Mouse (Mus musculus) heart, embryonic 12.5 days (tissue): Measurements from ENCODE around the gene Pmp22. TPM values are rescaled to one million over a fixed set of nuclear protein-coding genes. Genes with fewer than 3 reads are reported as not detected.

ENCODE experiments used
- ATAC-seq: fragments of 200-750 bp; cut with Nextera tagmentation; 2 replicates; pipeline ENCODE4 v1.8.0; 2017; ENCODE audit warnings: moderate TSS enrichment, moderate library complexity; ENCODE audit not compliant: insufficient number of reproducible peaks, low FRiP score
- H3K27ac ChIP-seq: fragments of 300-500 bp; sonication (generic); 2 replicates; pipeline ENCODE4 v1.5.1; 2016; ENCODE audit warnings: mild to moderate bottlenecking, moderate library complexity; ENCODE audit not compliant: poor library complexity, severe bottlenecking
- H3K27me3 ChIP-seq: fragments of 300-500 bp; sonication (generic); replicated peaks from 2 replicates; pipeline ENCODE4 v1.6.1; 2016; ENCODE audit warnings: mild to moderate bottlenecking, moderate library complexity
- H3K36me3 ChIP-seq: fragments of 300-500 bp; sonication (generic); 2 replicates; pipeline ENCODE4 v1.6.1; 2016; ENCODE audit warnings: mild to moderate bottlenecking, moderate library complexity
- H3K4me1 ChIP-seq: fragments of 300-500 bp; sonication (generic); replicated peaks from 2 replicates; pipeline ENCODE4 v1.6.1; 2016; ENCODE audit warnings: mild to moderate bottlenecking
- H3K4me2 ChIP-seq: fragments of 300-500 bp; sonication (generic); 2 replicates; pipeline ENCODE4 v1.6.1; 2016; ENCODE audit warnings: mild to moderate bottlenecking, moderate library complexity
- H3K4me3 ChIP-seq: fragments of 300-500 bp; sonication (generic); 2 replicates; pipeline ENCODE4 v1.5.1; 2016; ENCODE audit warnings: mild to moderate bottlenecking
- H3K9ac ChIP-seq: fragments of 300-500 bp; sonication (generic); 2 replicates; pipeline ENCODE4 v1.6.1; 2016; ENCODE audit warnings: mild to moderate bottlenecking, moderate library complexity
- H3K9me3 ChIP-seq: fragments of 300-500 bp; sonication (generic); replicated peaks from 2 replicates; pipeline ENCODE4 v1.6.1; 2016; ENCODE audit warnings: mild to moderate bottlenecking, moderate library complexity
- WGBS: fragments of 180-500 bp; shearing (Covaris S2); methylation state at CpG from one replicate; pipeline ENCODE4 v1.1.7; 2016; 5-methylcytosine and 5-hydroxymethylcytosine counted together
- polyA plus RNA-seq: library from polyadenylated mRNA; unstranded; fragments of >200 nt; fragmentation: Nextera tagmentation; extraction: Ambion mirVana; gene quantifications from 2 replicates; pipeline ENCODE4 v1.2.1, GENCODE M21; 2016

Pmp22 gene
- 67.8 and 72.8 TPM in 2 replicates for polyA plus RNA-seq

DNA sequence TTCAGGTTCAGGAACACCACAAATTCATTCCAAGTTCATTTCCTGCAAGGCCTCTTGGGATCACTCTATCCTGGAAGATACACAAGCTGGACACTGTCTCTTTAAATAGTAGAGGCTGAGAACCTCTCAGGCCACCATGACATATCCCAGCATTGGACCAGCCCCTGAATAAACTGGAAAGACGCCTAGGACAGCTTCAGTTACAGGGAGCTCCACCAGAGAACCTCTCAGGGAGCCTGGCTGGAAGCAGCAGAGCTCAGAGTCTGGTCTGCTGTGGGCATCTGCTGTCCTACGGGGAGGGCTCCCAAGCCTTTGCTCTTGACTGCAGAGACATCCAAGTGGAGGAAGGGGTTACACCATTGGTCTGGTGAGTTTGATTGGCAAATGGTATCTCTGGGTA is at the start of gene Pmp22:
TSS of gene Pmp22 (plus strand) at position 199 of the 400 bp plus-strand sequence.
- H3K27ac ChIP-seq: peak within 1 kb of the TSS; percentile 17; the same call in 1 of the 2 replicates
- peak within 1 kb of the TSS; percentile 44 for H3K4me2 ChIP-seq
- H3K4me3 ChIP-seq: 0 out of 2 replicates have a peak within 1 kb of the TSS, but pooled peaks have one; percentile 0
- H3K9me3 ChIP-seq: no peaks in the 10 kb centered on the region
- ATAC-seq: no peak
- H3K36me3 ChIP-seq: no peaks in the 10 kb centered on the region
- H3K4me1 ChIP-seq: peaks cover 48% of the 10 kb centered on the region
- 37% methylated on average over 2 of the region's 2 CpGs for WGBS
- H3K9ac ChIP-seq: no peak within 1 kb of the TSS
- no peaks in the 10 kb centered on the region for H3K27me3 ChIP-seq

DNA sequence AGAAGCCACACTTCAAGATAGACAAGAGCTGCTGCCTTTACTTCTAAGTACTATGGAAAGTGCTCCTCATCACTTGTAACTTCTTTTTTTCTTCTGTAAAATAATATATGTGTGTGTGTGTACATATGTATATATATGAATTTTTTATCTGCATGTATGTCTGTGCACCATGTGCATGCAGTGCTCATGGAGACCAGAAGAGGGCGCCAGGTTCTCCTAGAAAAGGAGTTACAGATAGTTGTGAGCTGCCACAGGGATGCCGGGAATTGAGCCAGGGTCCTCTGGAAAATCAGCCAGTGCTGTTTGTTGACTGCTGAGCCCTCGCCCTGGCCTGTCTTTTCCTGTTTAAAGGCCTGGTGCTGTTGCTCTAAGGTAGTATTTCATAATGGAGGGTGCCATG is 44.2 kb upstream of the Pmp22 start:
- Histone ChIP-seq H3K27me3 (no peaks in the 10 kb centered on the region; the same call in 1 of the 2 replicates), H3K4me3 (no peak overlapping the region), H3K27ac (no peak overlapping the region), H3K9ac (no peak overlapping the region), H3K4me1 (no peaks in the 10 kb centered on the region), H3K9me3 (peaks cover 6% of the 10 kb centered on the region), H3K4me2 (no peak overlapping the region), H3K36me3 (no peaks in the 10 kb centered on the region)
- no peak for ATAC-seq
- WGBS: 76% methylated on average over 3 of the region's 3 CpGs

GRCm38 (mm10) chr11:63088672-63089071 is 40.1 kb upstream of the Pmp22 start:
- 86% methylated on average over 6 of the region's 6 CpGs for WGBS
- H3K4me1 ChIP-seq: peaks cover 10% of the 10 kb centered on the region
- H3K4me2 ChIP-seq: no peak overlapping the region
- peaks cover 6% of the 10 kb centered on the region for H3K9me3 ChIP-seq
- ATAC-seq: no peak
- no peak overlapping the region for H3K27ac ChIP-seq
- no peaks in the 10 kb centered on the region for H3K36me3 ChIP-seq
- no peak overlapping the region for H3K9ac ChIP-seq
- no peaks in the 10 kb centered on the region for H3K27me3 ChIP-seq
- H3K4me3 ChIP-seq: no peak overlapping the region

GRCm38 (mm10) chr11:63090210-63090609 is 38.6 kb upstream of the Pmp22 start:
- peaks cover 10% of the 10 kb centered on the region for H3K4me1 ChIP-seq
- no peak overlapping the region for H3K9ac ChIP-seq
- no peaks in the 10 kb centered on the region for H3K36me3 ChIP-seq
- H3K27me3 ChIP-seq: no peaks in the 10 kb centered on the region
- no peak overlapping the region for H3K27ac ChIP-seq
- no peaks in the 10 kb centered on the region; the same call in 1 of the 2 replicates for H3K9me3 ChIP-seq
- H3K4me3 ChIP-seq: no peak overlapping the region
- H3K4me2 ChIP-seq: no peak overlapping the region
- ATAC-seq: no peak
- WGBS: 34% methylated on average over 4 of the region's 4 CpGs

- Histone ChIP-seq H3K9me3 (no peaks in the 10 kb centered on the region), H3K27me3 (no peaks in the 10 kb centered on the region), H3K4me1 (peaks cover 10% of the 10 kb centered on the region), H3K36me3 (no peaks in the 10 kb centered on the region), H3K4me3 (no peak overlapping the region), H3K9ac (no peak overlapping the region), H3K27ac (no peak overlapping the region), H3K4me2 (no peak overlapping the region)
- 80% methylated on average over 6 of the region's 6 CpGs for WGBS
- ATAC-seq: no peak
Measured at GRCm38 (mm10) chr11:63090986-63091385, 37.8 kb upstream of the Pmp22 start.

DNA sequence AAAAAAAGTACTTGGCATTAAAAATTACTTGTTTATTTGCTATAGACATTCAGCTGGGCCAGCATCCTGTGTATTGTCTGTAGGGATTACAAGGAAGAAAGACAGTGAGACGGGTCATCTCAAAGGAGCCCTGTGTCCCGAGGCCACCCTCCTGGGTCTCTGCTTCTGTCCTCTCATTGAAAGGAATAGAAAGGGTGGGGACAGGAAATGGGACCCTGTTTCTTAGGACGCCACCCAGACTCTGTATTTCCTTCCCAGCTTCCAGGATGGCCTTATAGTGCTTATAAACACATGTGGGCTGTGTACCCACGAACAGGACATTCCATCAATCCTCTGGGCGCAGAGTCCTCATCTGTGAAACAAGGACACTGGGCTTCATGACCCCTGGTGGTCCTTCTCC is 36.5 kb upstream of the Pmp22 start:
- H3K36me3 ChIP-seq: no peaks in the 10 kb centered on the region
- peaks cover 10% of the 10 kb centered on the region for H3K4me1 ChIP-seq
- no peak overlapping the region for H3K4me3 ChIP-seq
- 64% methylated on average over 5 of the region's 5 CpGs for WGBS
- no peaks in the 10 kb centered on the region for H3K9me3 ChIP-seq
- no peak overlapping the region for H3K4me2 ChIP-seq
- no peak for ATAC-seq
- H3K9ac ChIP-seq: no peak overlapping the region
- no peak overlapping the region for H3K27ac ChIP-seq
- no peaks in the 10 kb centered on the region for H3K27me3 ChIP-seq

DNA sequence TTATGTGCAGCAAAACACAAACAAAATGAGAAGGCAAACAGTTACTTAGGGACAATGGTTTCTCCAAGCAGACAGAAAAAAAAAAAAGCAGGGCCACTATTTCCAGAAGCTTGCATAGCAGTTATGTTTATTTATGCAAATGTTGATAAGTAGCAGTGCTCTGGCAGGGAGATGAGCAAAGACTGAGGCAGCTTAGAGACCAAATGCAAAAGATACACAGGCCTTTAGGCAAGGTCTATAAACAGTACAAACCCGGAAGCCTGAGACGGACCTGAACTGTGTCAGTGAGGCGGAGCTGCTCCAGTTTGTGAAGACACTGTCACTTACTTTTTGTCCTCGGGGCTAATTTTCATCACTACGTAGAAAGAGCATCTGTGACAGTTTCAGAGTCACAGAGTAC is 35.2 kb upstream of the Pmp22 start:
- Histone ChIP-seq H3K27ac (no peak overlapping the region), H3K9me3 (no peaks in the 10 kb centered on the region), H3K36me3 (no peaks in the 10 kb centered on the region), H3K4me3 (no peak overlapping the region), H3K4me1 (peaks cover 10% of the 10 kb centered on the region), H3K27me3 (no peaks in the 10 kb centered on the region), H3K4me2 (no peak overlapping the region), H3K9ac (no peak overlapping the region)
- 73% methylated on average over 5 of the region's 5 CpGs for WGBS
- ATAC-seq: no peak

DNA sequence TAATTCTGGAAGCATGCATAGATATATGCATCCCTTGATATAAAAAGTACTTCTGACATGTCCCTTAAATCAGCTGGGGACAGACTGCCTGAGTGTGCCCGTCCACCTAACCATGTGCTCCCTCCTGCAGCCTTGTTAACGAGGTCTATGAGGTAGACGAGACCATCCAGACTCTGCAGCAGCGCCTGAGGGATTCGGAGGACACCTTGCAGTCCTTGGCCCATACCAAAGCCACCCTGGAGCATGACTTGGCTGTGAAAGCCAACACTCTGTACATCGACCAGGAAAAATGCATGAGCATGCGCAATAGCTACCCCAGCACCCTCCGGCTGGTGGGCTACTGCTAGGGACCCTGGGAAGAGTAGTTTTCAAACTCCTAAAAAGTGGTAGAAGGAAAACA is 34.3 kb upstream of the Pmp22 start:
- 85% methylated on average over 8 of the region's 8 CpGs for WGBS
- Histone ChIP-seq H3K9ac (no peak overlapping the region), H3K4me2 (no peak overlapping the region), H3K4me1 (peaks cover 10% of the 10 kb centered on the region), H3K36me3 (no peaks in the 10 kb centered on the region), H3K27me3 (no peaks in the 10 kb centered on the region), H3K27ac (no peak overlapping the region), H3K4me3 (no peak overlapping the region), H3K9me3 (no peaks in the 10 kb centered on the region)
- no peak for ATAC-seq

- no peak overlapping the region for H3K9ac ChIP-seq
- H3K27ac ChIP-seq: no peak overlapping the region
- no peaks in the 10 kb centered on the region for H3K9me3 ChIP-seq
- no peaks in the 10 kb centered on the region for H3K36me3 ChIP-seq
- no peaks in the 10 kb centered on the region for H3K4me1 ChIP-seq
- no peak overlapping the region for H3K4me2 ChIP-seq
- H3K4me3 ChIP-seq: no peak overlapping the region
- ATAC-seq: no peak
- H3K27me3 ChIP-seq: peaks cover 4% of the 10 kb centered on the region; the same call in 1 of the 2 replicates
- WGBS: 78% methylated on average over 3 of the region's 3 CpGs
Measured at GRCm38 (mm10) chr11:63098016-63098415, 30.8 kb upstream of the Pmp22 start.

DNA sequence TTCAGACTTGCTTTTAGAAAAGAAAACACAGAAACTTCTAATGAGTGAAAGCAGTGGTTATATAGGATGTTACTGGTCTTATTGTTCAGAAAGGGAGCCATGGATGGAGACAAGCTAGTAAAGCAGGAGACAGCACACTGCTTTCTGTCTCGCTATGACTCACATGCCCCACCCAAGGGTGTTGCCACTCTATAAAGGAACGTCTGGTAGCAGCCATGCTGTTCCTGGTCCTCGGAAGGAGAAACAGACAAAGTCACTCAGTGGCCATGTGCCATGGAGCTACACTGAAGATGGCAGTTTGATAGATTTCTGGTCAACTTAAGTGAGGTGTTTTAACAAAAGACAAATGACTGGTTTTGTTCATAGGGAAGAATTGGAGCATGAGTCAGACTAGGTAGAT is 29.4 kb upstream of the Pmp22 start:
- Histone ChIP-seq H3K4me3 (no peak overlapping the region), H3K27ac (no peak overlapping the region), H3K4me1 (0 out of 2 replicates have a peak, but pooled peaks cover 5% of the 10 kb centered on the region), H3K4me2 (no peak overlapping the region), H3K9ac (no peak overlapping the region), H3K27me3 (peaks cover 4% of the 10 kb centered on the region; the same call in 1 of the 2 replicates), H3K9me3 (no peaks in the 10 kb centered on the region), H3K36me3 (no peaks in the 10 kb centered on the region)
- 63% methylated on average over 3 of the region's 3 CpGs for WGBS
- no peak for ATAC-seq

DNA sequence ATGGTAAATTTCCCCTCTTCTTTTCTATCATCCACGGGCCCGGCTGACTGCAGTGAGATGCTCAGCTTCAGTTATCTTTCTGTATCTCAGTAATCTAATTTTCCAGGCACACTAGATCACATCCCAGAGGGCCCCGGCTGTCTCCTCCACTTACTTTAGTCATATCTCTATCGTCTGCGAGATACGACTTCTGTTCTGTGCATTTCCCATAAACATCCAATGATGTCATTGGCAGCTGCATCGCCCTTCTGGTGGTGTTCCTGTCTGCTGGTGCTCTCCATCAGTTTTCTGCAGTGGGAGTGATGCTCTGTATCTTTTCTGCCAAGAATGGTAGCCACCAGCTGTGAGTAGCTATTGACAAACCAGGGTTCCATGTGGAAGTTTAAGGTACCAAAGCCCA is 25.5 kb upstream of the Pmp22 start:
- no peak overlapping the region for H3K9ac ChIP-seq
- no peak for ATAC-seq

GRCm38 (mm10) chr11:63104026-63104425 is 24.8 kb upstream of the Pmp22 start:
- Histone ChIP-seq H3K27ac (no peak overlapping the region), H3K36me3 (no peaks in the 10 kb centered on the region), H3K4me3 (no peak overlapping the region), H3K4me1 (peaks cover 15% of the 10 kb centered on the region), H3K9me3 (no peaks in the 10 kb centered on the region), H3K27me3 (peaks cover 4% of the 10 kb centered on the region; the same call in 1 of the 2 replicates), H3K9ac (no peak overlapping the region), H3K4me2 (no peak overlapping the region)
- 45% methylated on average over 2 of the region's 2 CpGs for WGBS
- ATAC-seq: no peak

More for the DNA sequence above, 25.5 kb upstream of the Pmp22 start:
- Histone ChIP-seq H3K4me2 (no peak overlapping the region), H3K27me3 (peaks cover 4% of the 10 kb centered on the region; the same call in 1 of the 2 replicates), H3K27ac (no peak overlapping the region), H3K4me3 (no peak overlapping the region), H3K36me3 (no peaks in the 10 kb centered on the region), H3K9me3 (no peaks in the 10 kb centered on the region), H3K4me1 (peaks cover 15% of the 10 kb centered on the region)
- WGBS: 46% methylated on average over 7 of the region's 7 CpGs
